Mouse (Mus musculus) heart, embryonic 12.5 days (tissue): ENCODE data around the gene Wbp2. TPM values are rescaled to one million over a fixed set of nuclear protein-coding genes. Genes with fewer than 3 reads are reported as not detected.

Experiments
- ATAC-seq: fragments of 200-750 bp; cut with Nextera tagmentation; 2 replicates; pipeline ENCODE4 v1.8.0; 2017; ENCODE audit warnings: moderate TSS enrichment, moderate library complexity; ENCODE audit not compliant: insufficient number of reproducible peaks, low FRiP score
- H3K27ac ChIP-seq: fragments of 300-500 bp; sonication (generic); 2 replicates; pipeline ENCODE4 v1.5.1; 2016; ENCODE audit warnings: mild to moderate bottlenecking, moderate library complexity; ENCODE audit not compliant: poor library complexity, severe bottlenecking
- H3K27me3 ChIP-seq: fragments of 300-500 bp; sonication (generic); replicated peaks from 2 replicates; pipeline ENCODE4 v1.6.1; 2016; ENCODE audit warnings: mild to moderate bottlenecking, moderate library complexity
- H3K36me3 ChIP-seq: fragments of 300-500 bp; sonication (generic); 2 replicates; pipeline ENCODE4 v1.6.1; 2016; ENCODE audit warnings: mild to moderate bottlenecking, moderate library complexity
- H3K4me1 ChIP-seq: fragments of 300-500 bp; sonication (generic); replicated peaks from 2 replicates; pipeline ENCODE4 v1.6.1; 2016; ENCODE audit warnings: mild to moderate bottlenecking
- H3K4me2 ChIP-seq: fragments of 300-500 bp; sonication (generic); 2 replicates; pipeline ENCODE4 v1.6.1; 2016; ENCODE audit warnings: mild to moderate bottlenecking, moderate library complexity
- H3K4me3 ChIP-seq: fragments of 300-500 bp; sonication (generic); 2 replicates; pipeline ENCODE4 v1.5.1; 2016; ENCODE audit warnings: mild to moderate bottlenecking
- H3K9ac ChIP-seq: fragments of 300-500 bp; sonication (generic); 2 replicates; pipeline ENCODE4 v1.6.1; 2016; ENCODE audit warnings: mild to moderate bottlenecking, moderate library complexity
- H3K9me3 ChIP-seq: fragments of 300-500 bp; sonication (generic); replicated peaks from 2 replicates; pipeline ENCODE4 v1.6.1; 2016; ENCODE audit warnings: mild to moderate bottlenecking, moderate library complexity
- WGBS: fragments of 180-500 bp; shearing (Covaris S2); methylation state at CpG from one replicate; pipeline ENCODE4 v1.1.7; 2016; 5-methylcytosine and 5-hydroxymethylcytosine counted together
- polyA plus RNA-seq: library from polyadenylated mRNA; unstranded; fragments of >200 nt; fragmentation: Nextera tagmentation; extraction: Ambion mirVana; gene quantifications from 2 replicates; pipeline ENCODE4 v1.2.1, GENCODE M21; 2016

The Wbp2 gene
- polyA plus RNA-seq, 1 experiment from 2014 or later: 137 TPM

GRCm38 (mm10) chr11:116076266-116076540 is 10.6 kb downstream of the Wbp2 start:
- H3K36me3 ChIP-seq: peaks cover 27% of the 10 kb centered on the region
- no peak overlapping the region for H3K27ac ChIP-seq

GRCm38 (mm10) chr11:116075539-116076265 is 11.1 kb downstream of the Wbp2 start:
- 31% methylated on average over 20 of the region's 20 CpGs for WGBS
- H3K4me2 ChIP-seq: peak overlapping the region; percentile 61
- H3K36me3 ChIP-seq: peaks cover 22% of the 10 kb centered on the region
- H3K9ac ChIP-seq: no peak overlapping the region
- no peak overlapping the region for H3K27ac ChIP-seq
- H3K27me3 ChIP-seq: no peaks in the 10 kb centered on the region
- peaks cover 60% of the 10 kb centered on the region for H3K4me1 ChIP-seq
- no peaks in the 10 kb centered on the region for H3K9me3 ChIP-seq
- no peak for ATAC-seq
- H3K4me3 ChIP-seq: no peak overlapping the region

More at GRCm38 (mm10) chr11:116076266-116076540, 10.6 kb downstream of the Wbp2 start:
- Histone ChIP-seq H3K4me3 (no peak overlapping the region), H3K9me3 (no peaks in the 10 kb centered on the region), H3K4me2 (peak overlapping the region; percentile 61; the same call in 1 of the 2 replicates), H3K9ac (no peak overlapping the region), H3K4me1 (peaks cover 60% of the 10 kb centered on the region), H3K27me3 (no peaks in the 10 kb centered on the region)
- WGBS: 51% methylated on average over 7 of the region's 7 CpGs
- no peak for ATAC-seq

- H3K27ac ChIP-seq: no peak overlapping the region
- no peaks in the 10 kb centered on the region for H3K27me3 ChIP-seq
- peaks cover 60% of the 10 kb centered on the region for H3K4me1 ChIP-seq
- H3K4me2 ChIP-seq: no peak overlapping the region
- H3K9me3 ChIP-seq: no peaks in the 10 kb centered on the region
- 54% methylated on average over 7 of the region's 7 CpGs for WGBS
- no peak overlapping the region for H3K4me3 ChIP-seq
- peaks cover 10% of the 10 kb centered on the region for H3K36me3 ChIP-seq
- no peak overlapping the region for H3K9ac ChIP-seq
- ATAC-seq: peak; percentile 41; the same call in 1 of the 2 replicates
These were observed 12.3 kb downstream of the Wbp2 start for GRCm38 (mm10) chr11:116074436-116074991.

GRCm38 (mm10) chr11:116072608-116073007 is 14.2 kb downstream of the Wbp2 start:
- 0 out of 2 replicates have a peak, but pooled peaks cover 3% of the 10 kb centered on the region for H3K27me3 ChIP-seq
- no peak for ATAC-seq
- 68% methylated on average over 3 of the region's 3 CpGs for WGBS
- no peak overlapping the region for H3K4me3 ChIP-seq
- no peak overlapping the region for H3K27ac ChIP-seq
- peaks cover 43% of the 10 kb centered on the region for H3K4me1 ChIP-seq
- H3K9me3 ChIP-seq: no peaks in the 10 kb centered on the region
- H3K4me2 ChIP-seq: no peak overlapping the region
- no peak overlapping the region for H3K9ac ChIP-seq
- H3K36me3 ChIP-seq: no peaks in the 10 kb centered on the region

- 56% methylated on average over 5 of the region's 5 CpGs for WGBS
- no peak overlapping the region for H3K27ac ChIP-seq
- no peak overlapping the region for H3K9ac ChIP-seq
- 0 out of 2 replicates have a peak, but pooled peaks cover 5% of the 10 kb centered on the region for H3K9me3 ChIP-seq
- H3K4me3 ChIP-seq: no peak overlapping the region
- H3K4me1 ChIP-seq: peaks cover 32% of the 10 kb centered on the region
- 0 out of 2 replicates have a peak, but pooled peaks cover 3% of the 10 kb centered on the region for H3K27me3 ChIP-seq
- no peak for ATAC-seq
- H3K4me2 ChIP-seq: no peak overlapping the region
- H3K36me3 ChIP-seq: no peaks in the 10 kb centered on the region
These were observed 15.3 kb downstream of the Wbp2 start for GRCm38 (mm10) chr11:116071510-116071909.

GRCm38 (mm10) chr11:116065345-116065744 is 21.4 kb downstream of the Wbp2 start:
- H3K4me2 ChIP-seq: no peak overlapping the region
- H3K36me3 ChIP-seq: peaks cover 22% of the 10 kb centered on the region
- H3K4me3 ChIP-seq: no peak overlapping the region
- no peak overlapping the region for H3K27ac ChIP-seq
- ATAC-seq: no peak
- H3K4me1 ChIP-seq: no peaks in the 10 kb centered on the region
- WGBS: 85% methylated on average over 12 of the region's 12 CpGs
- 0 out of 2 replicates have a peak, but pooled peaks cover 3% of the 10 kb centered on the region for H3K27me3 ChIP-seq
- no peak overlapping the region for H3K9ac ChIP-seq
- 0 out of 2 replicates have a peak, but pooled peaks cover 8% of the 10 kb centered on the region for H3K9me3 ChIP-seq

- no peak overlapping the region for H3K9ac ChIP-seq
- no peaks in the 10 kb centered on the region for H3K4me1 ChIP-seq
- H3K9me3 ChIP-seq: 0 out of 2 replicates have a peak, but pooled peaks cover 8% of the 10 kb centered on the region
- no peak overlapping the region for H3K27ac ChIP-seq
- H3K4me2 ChIP-seq: no peak overlapping the region
- H3K36me3 ChIP-seq: peaks cover 32% of the 10 kb centered on the region
- 64% methylated on average over 23 of the region's 23 CpGs for WGBS
- no peak for ATAC-seq
- no peak overlapping the region for H3K4me3 ChIP-seq
- 0 out of 2 replicates have a peak, but pooled peaks cover 3% of the 10 kb centered on the region for H3K27me3 ChIP-seq
These were observed 22.5 kb downstream of the Wbp2 start for GRCm38 (mm10) chr11:116064187-116064867.

GRCm38 (mm10) chr11:116063562-116063961 is 23.2 kb downstream of the Wbp2 start:
- H3K36me3 ChIP-seq: peaks cover 40% of the 10 kb centered on the region

GRCm38 (mm10) chr11:116062521-116062920 is 24.3 kb downstream of the Wbp2 start:
- ATAC-seq: no peak
- 69% methylated on average over 8 of the region's 8 CpGs for WGBS
- Histone ChIP-seq H3K9ac (no peak overlapping the region), H3K27ac (no peak overlapping the region), H3K27me3 (no peaks in the 10 kb centered on the region), H3K9me3 (0 out of 2 replicates have a peak, but pooled peaks cover 8% of the 10 kb centered on the region), H3K4me3 (no peak overlapping the region), H3K4me2 (no peak overlapping the region), H3K4me1 (peaks cover 8% of the 10 kb centered on the region), H3K36me3 (peaks cover 50% of the 10 kb centered on the region)

More at GRCm38 (mm10) chr11:116063562-116063961, 23.2 kb downstream of the Wbp2 start:
- no peaks in the 10 kb centered on the region for H3K4me1 ChIP-seq
- H3K4me2 ChIP-seq: no peak overlapping the region
- WGBS: 64% methylated on average over 13 of the region's 13 CpGs
- H3K9ac ChIP-seq: no peak overlapping the region
- 0 out of 2 replicates have a peak, but pooled peaks cover 8% of the 10 kb centered on the region for H3K9me3 ChIP-seq
- no peak overlapping the region for H3K27ac ChIP-seq
- ATAC-seq: no peak
- no peak overlapping the region for H3K4me3 ChIP-seq
- H3K27me3 ChIP-seq: 0 out of 2 replicates have a peak, but pooled peaks cover 3% of the 10 kb centered on the region

- H3K36me3 ChIP-seq: peaks cover 57% of the 10 kb centered on the region
- H3K9ac ChIP-seq: no peak overlapping the region
- no peaks in the 10 kb centered on the region for H3K27me3 ChIP-seq
- H3K4me2 ChIP-seq: no peak overlapping the region
- peaks cover 15% of the 10 kb centered on the region for H3K4me1 ChIP-seq
- 85% methylated on average over 13 of the region's 13 CpGs for WGBS
- H3K27ac ChIP-seq: no peak overlapping the region
- 0 out of 2 replicates have a peak, but pooled peaks cover 6% of the 10 kb centered on the region for H3K9me3 ChIP-seq
- no peak overlapping the region for H3K4me3 ChIP-seq
- no peak for ATAC-seq
These were observed 25.0 kb downstream of the Wbp2 start for GRCm38 (mm10) chr11:116061641-116062415.
